Mouse (Mus musculus) heart, embryonic 12.5 days (tissue): Measurements from ENCODE around the gene Nfam1. TPM values are rescaled to one million over a fixed set of nuclear protein-coding genes. Genes with fewer than 3 reads are reported as not detected.

Source experiments
- ATAC-seq: fragments of 200-750 bp; cut with Nextera tagmentation; 2 replicates; pipeline ENCODE4 v1.8.0; 2017; ENCODE audit warnings: moderate TSS enrichment, moderate library complexity; ENCODE audit not compliant: insufficient number of reproducible peaks, low FRiP score
- H3K27ac ChIP-seq: fragments of 300-500 bp; sonication (generic); 2 replicates; pipeline ENCODE4 v1.5.1; 2016; ENCODE audit warnings: mild to moderate bottlenecking, moderate library complexity; ENCODE audit not compliant: poor library complexity, severe bottlenecking
- H3K27me3 ChIP-seq: fragments of 300-500 bp; sonication (generic); replicated peaks from 2 replicates; pipeline ENCODE4 v1.6.1; 2016; ENCODE audit warnings: mild to moderate bottlenecking, moderate library complexity
- H3K36me3 ChIP-seq: fragments of 300-500 bp; sonication (generic); 2 replicates; pipeline ENCODE4 v1.6.1; 2016; ENCODE audit warnings: mild to moderate bottlenecking, moderate library complexity
- H3K4me1 ChIP-seq: fragments of 300-500 bp; sonication (generic); replicated peaks from 2 replicates; pipeline ENCODE4 v1.6.1; 2016; ENCODE audit warnings: mild to moderate bottlenecking
- H3K4me2 ChIP-seq: fragments of 300-500 bp; sonication (generic); 2 replicates; pipeline ENCODE4 v1.6.1; 2016; ENCODE audit warnings: mild to moderate bottlenecking, moderate library complexity
- H3K4me3 ChIP-seq: fragments of 300-500 bp; sonication (generic); 2 replicates; pipeline ENCODE4 v1.5.1; 2016; ENCODE audit warnings: mild to moderate bottlenecking
- H3K9ac ChIP-seq: fragments of 300-500 bp; sonication (generic); 2 replicates; pipeline ENCODE4 v1.6.1; 2016; ENCODE audit warnings: mild to moderate bottlenecking, moderate library complexity
- H3K9me3 ChIP-seq: fragments of 300-500 bp; sonication (generic); replicated peaks from 2 replicates; pipeline ENCODE4 v1.6.1; 2016; ENCODE audit warnings: mild to moderate bottlenecking, moderate library complexity
- WGBS: fragments of 180-500 bp; shearing (Covaris S2); methylation state at CpG from one replicate; pipeline ENCODE4 v1.1.7; 2016; 5-methylcytosine and 5-hydroxymethylcytosine counted together
- polyA plus RNA-seq: library from polyadenylated mRNA; unstranded; fragments of >200 nt; fragmentation: Nextera tagmentation; extraction: Ambion mirVana; gene quantifications from 2 replicates; pipeline ENCODE4 v1.2.1, GENCODE M21; 2016

The Nfam1 gene
- polyA plus RNA-seq, 1 experiment from 2014 or later, result 1.7 TPM

DNA sequence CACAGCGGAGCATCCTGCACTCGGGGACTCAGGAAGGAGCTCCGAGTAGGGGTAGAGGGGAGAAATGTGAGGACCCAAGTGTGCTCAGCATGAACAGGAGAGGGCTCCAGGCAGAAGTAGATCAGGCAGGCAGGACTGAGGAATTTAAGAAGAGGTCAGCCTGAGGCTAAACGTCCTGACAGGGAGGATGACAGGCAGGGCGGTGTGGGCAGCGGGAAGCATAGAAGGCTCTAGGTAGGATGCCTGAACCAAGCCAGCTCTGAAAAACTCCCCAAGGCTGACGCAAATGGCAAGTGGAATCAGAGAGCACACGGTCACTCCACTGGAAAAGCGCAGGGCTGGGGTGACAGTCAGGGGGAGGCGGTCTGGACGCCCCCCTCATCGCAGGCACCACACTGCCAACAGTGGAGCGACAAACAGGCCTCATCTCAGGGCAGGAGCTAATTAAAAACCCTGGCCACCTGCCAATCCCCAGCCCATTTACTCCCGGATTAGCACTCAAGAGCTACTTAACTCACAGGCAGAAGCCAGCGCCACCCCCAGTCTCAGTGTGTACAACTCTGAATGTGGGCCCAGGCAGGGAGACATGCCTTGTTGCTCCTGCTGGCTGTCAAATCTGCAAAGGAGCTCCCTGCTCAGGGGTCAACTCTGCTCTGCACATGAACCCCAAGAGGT lies 22.0 kb downstream of the Nfam1 start:
- no peak overlapping the region; the same call in 1 of the 2 replicates for H3K4me3 ChIP-seq
- 20% methylated on average over 15 of the region's 15 CpGs for WGBS
- H3K9ac ChIP-seq, result peak overlapping the region; percentile 4; the same call in 1 of the 2 replicates
- peaks cover 12% of the 10 kb centered on the region; the same call in 1 of the 2 replicates for H3K27me3 ChIP-seq
- peak overlapping the region; percentile 82 for H3K27ac ChIP-seq
- peak; percentile 75 for ATAC-seq
- no peaks in the 10 kb centered on the region for H3K9me3 ChIP-seq
- no peaks in the 10 kb centered on the region for H3K36me3 ChIP-seq
- H3K4me2 ChIP-seq, result peak overlapping the region; percentile 59
- H3K4me1 ChIP-seq, result peaks cover 46% of the 10 kb centered on the region

DNA sequence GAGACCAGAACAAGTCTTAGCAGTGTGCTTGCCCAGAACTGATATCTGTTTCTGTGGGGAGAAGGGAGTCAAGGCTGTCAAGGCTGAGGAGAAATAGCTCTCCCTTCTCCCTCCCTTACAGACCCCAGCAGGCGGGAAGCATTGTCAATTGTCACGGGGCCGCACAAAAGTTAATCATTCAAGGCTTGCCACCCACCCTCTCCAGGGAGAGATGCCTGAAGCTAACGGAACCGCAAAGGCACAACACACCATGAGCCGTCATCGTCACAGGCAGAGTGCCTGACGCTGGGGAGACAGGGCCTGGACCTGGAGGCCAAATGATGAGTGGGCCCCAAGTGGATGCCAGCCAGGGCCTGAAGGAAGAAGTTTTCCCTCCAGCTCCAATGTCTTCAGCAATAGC lies 22.7 kb downstream of the Nfam1 start:
- H3K9me3 ChIP-seq, result no peaks in the 10 kb centered on the region
- ATAC-seq, result no peak
- H3K27me3 ChIP-seq, result peaks cover 12% of the 10 kb centered on the region; the same call in 1 of the 2 replicates
- WGBS, result 28% methylated on average over 8 of the region's 8 CpGs
- H3K36me3 ChIP-seq, result no peaks in the 10 kb centered on the region
- no peak overlapping the region for H3K4me3 ChIP-seq
- peak overlapping the region; percentile 82 for H3K27ac ChIP-seq
- peak overlapping the region; percentile 59 for H3K4me2 ChIP-seq
- H3K9ac ChIP-seq, result peak overlapping the region; percentile 37
- H3K4me1 ChIP-seq, result peaks cover 46% of the 10 kb centered on the region

GRCm38 (mm10) chr15:83009532-83009931 lies 23.6 kb downstream of the Nfam1 start:
- Histone ChIP-seq H3K9me3 (no peaks in the 10 kb centered on the region), H3K4me3 (no peak overlapping the region), H3K27me3 (peaks cover 5% of the 10 kb centered on the region; the same call in 1 of the 2 replicates), H3K9ac (no peak overlapping the region), H3K36me3 (no peaks in the 10 kb centered on the region), H3K27ac (no peak overlapping the region), H3K4me1 (peaks cover 46% of the 10 kb centered on the region), H3K4me2 (no peak overlapping the region)
- 87% methylated on average over 6 of the region's 6 CpGs for WGBS
- no peak for ATAC-seq

DNA sequence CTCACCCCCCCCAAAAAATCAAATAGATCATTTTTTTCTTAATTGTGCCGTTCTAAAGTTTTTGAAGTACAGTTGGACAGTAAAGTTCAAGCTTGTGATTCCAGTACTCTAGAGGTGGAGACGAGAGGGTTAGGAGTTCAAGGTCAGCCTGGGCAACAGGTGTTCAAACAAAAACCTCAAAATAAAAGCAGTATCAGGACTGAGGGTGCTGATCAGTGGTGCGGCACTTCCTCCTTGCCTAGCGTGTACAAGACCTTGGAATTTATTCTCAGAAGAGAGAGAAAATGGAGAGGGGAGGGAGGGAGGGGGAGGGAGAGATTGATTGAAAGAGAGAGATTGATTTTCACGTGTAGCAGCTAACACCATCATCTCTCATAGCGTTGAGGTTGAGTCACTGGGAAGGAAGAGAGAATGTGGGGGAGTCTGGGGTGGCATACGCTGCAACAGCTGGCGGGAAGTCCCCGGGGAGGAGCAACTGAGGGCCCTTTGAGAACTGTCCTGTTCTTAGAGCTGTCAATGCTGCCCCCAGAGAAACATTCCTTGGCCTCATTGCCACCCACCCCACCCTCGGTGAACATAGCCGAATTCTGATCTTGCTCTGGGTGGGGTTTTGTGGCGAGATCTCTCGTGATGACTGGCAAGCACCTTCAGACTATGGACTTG lies 24.2 kb downstream of the Nfam1 start:
- H3K36me3 ChIP-seq, result no peaks in the 10 kb centered on the region
- H3K9ac ChIP-seq, result no peak overlapping the region
- no peak overlapping the region for H3K4me3 ChIP-seq
- WGBS, result 69% methylated on average over 13 of the region's 13 CpGs
- no peak overlapping the region for H3K27ac ChIP-seq
- H3K27me3 ChIP-seq, result peaks cover 5% of the 10 kb centered on the region; the same call in 1 of the 2 replicates
- peaks cover 46% of the 10 kb centered on the region for H3K4me1 ChIP-seq
- no peaks in the 10 kb centered on the region for H3K9me3 ChIP-seq
- no peak overlapping the region for H3K4me2 ChIP-seq
- ATAC-seq, result no peak

GRCm38 (mm10) chr15:83007346-83007920 lies 25.7 kb downstream of the Nfam1 start:
- H3K36me3 ChIP-seq, result no peaks in the 10 kb centered on the region
- H3K9me3 ChIP-seq, result no peaks in the 10 kb centered on the region
- H3K27ac ChIP-seq, result no peak overlapping the region
- WGBS, result 59% methylated on average over 15 of the region's 15 CpGs
- H3K4me1 ChIP-seq, result peaks cover 36% of the 10 kb centered on the region
- H3K4me3 ChIP-seq, result no peak overlapping the region
- ATAC-seq, result no peak
- peaks cover 12% of the 10 kb centered on the region for H3K27me3 ChIP-seq
- no peak overlapping the region for H3K9ac ChIP-seq
- H3K4me2 ChIP-seq, result no peak overlapping the region

DNA sequence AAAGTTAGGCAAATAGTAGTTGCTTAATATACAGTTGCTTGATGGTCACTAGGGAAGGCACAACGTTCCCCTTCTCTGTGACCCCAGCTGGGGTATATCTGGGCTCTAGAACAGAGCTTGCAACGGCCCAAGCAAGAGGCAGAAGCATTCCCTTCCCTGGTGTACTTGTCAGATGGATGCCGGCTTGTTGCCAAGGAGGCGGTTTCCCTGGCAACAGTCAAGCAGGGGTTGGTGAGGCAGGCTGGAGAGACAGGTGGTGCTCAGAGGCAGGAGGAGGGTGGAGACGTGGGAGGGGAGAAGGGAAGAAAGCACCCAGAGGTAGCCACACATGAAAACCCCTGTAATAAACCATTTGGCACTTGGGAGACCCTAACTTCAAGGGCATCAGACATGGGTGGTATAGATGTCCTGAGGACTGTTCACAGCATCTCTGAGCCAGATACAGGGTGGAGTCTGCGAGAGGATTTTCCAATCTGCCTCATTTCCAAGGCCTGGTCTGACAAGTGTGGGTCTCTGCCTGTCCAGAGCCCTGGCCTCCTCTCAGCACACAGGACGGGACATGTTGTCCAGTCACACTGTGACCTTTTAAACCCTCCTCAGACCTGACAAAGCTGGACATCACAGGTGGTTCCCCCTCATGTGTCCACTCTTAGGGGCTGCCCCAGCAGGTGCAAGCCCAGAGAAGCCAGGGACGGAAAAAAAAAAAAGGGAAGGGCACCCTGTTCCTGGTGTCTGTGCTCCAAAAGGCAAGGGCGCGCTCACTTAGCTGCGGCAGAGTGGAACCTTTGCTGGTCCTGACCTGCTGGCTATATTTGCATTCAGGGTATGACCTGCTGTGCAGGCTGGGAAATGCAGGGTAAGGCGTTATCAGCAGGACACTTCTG lies 30.2 kb downstream of the Nfam1 start:
- H3K9me3 ChIP-seq, result no peaks in the 10 kb centered on the region
- no peak for ATAC-seq
- no peaks in the 10 kb centered on the region for H3K36me3 ChIP-seq
- H3K27ac ChIP-seq, result no peak overlapping the region
- no peak overlapping the region for H3K4me3 ChIP-seq
- H3K27me3 ChIP-seq, result peaks cover 48% of the 10 kb centered on the region
- H3K4me2 ChIP-seq, result no peak overlapping the region
- H3K9ac ChIP-seq, result no peak overlapping the region
- WGBS, result 48% methylated on average over 12 of the region's 12 CpGs
- H3K4me1 ChIP-seq, result peaks cover 4% of the 10 kb centered on the region; the same call in 1 of the 2 replicates

- H3K36me3 ChIP-seq, result no peaks in the 10 kb centered on the region
- no peaks in the 10 kb centered on the region for H3K9me3 ChIP-seq
- no peak overlapping the region for H3K4me3 ChIP-seq
- no peak overlapping the region for H3K9ac ChIP-seq
- peaks cover 29% of the 10 kb centered on the region for H3K4me1 ChIP-seq
- H3K4me2 ChIP-seq, result no peak overlapping the region
- peaks cover 46% of the 10 kb centered on the region for H3K27me3 ChIP-seq
- WGBS, result 82% methylated on average over 6 of the region's 6 CpGs
- no peak overlapping the region for H3K27ac ChIP-seq
- ATAC-seq, result no peak
Measured at GRCm38 (mm10) chr15:82998811-82999221, 34.3 kb downstream of the Nfam1 start.

GRCm38 (mm10) chr15:82996431-82996830 lies 36.7 kb downstream of the Nfam1 start:
- Histone ChIP-seq H3K27me3 (peaks cover 29% of the 10 kb centered on the region), H3K9me3 (no peaks in the 10 kb centered on the region), H3K27ac (no peak overlapping the region), H3K9ac (no peak overlapping the region), H3K4me3 (no peak overlapping the region), H3K36me3 (no peaks in the 10 kb centered on the region), H3K4me1 (peaks cover 32% of the 10 kb centered on the region), H3K4me2 (no peak overlapping the region)
- no peak for ATAC-seq

DNA sequence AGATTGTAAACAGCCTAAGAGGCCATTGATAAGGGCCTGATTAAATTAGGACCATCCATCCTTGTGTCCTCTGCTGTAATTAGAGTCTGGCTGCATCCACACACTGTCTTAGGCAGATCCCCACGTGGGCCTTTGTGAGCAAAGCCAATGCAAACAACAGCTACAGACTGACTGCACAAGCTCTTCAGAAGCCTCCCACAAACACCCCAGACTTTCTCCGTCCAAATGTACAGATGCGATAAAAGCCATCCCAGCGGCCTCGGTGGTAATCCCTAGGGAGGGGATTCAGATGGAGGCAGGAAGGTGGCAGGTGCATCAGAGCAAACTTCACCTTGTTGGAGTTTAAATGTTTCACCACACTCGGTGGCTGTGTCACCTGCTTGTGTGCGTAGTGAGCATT lies 37.9 kb downstream of the Nfam1 start:
- Histone ChIP-seq H3K27me3 (peaks cover 32% of the 10 kb centered on the region), H3K27ac (no peak overlapping the region), H3K4me3 (no peak overlapping the region), H3K4me1 (peaks cover 32% of the 10 kb centered on the region), H3K9ac (no peak overlapping the region), H3K9me3 (no peaks in the 10 kb centered on the region), H3K4me2 (no peak overlapping the region), H3K36me3 (no peaks in the 10 kb centered on the region)
- ATAC-seq, result no peak
- WGBS, result 61% methylated on average over 7 of the region's 7 CpGs

DNA sequence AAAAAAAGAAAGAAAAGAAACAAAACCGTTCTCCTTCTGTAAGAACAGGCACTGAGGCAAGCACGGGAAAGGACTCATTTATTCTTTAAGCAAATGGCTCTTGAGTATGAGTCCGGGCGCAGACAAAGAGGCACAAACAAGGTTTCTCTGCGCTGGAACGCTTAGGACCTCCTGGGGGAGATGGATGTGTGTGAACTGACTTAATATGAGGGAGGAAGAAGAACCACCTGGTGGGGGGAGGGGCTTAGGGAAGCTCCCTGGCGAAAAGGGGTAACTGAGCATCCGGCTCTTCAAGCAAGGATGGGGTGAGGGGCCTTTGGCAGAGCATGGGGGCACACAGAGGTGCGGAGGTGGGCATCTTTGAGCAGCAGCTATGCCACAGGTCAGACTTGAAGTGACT lies 40.2 kb downstream of the Nfam1 start:
- whole genome bisulfite sequencing, result 69% methylated on average over 9 of the region's 9 CpGs
- Histone ChIP-seq H3K36me3 (no peaks in the 10 kb centered on the region), H3K9ac (no peak overlapping the region), H3K4me1 (peaks cover 34% of the 10 kb centered on the region), H3K27ac (no peak overlapping the region), H3K4me3 (no peak overlapping the region), H3K4me2 (no peak overlapping the region), H3K9me3 (no peaks in the 10 kb centered on the region), H3K27me3 (peaks cover 21% of the 10 kb centered on the region; the same call in 1 of the 2 replicates)
- no peak for ATAC-seq
